Mouse (Mus musculus) ovary, postnatal 14 days (tissue): ENCODE measurements around the gene Peak1.

Experiments used
- DNase-seq: peaks from one replicate; pipeline ENCODE4 v3.0.0; 2022; ENCODE audit warnings: low spot score

Peak1 gene

GRCm38 (mm10) chr9:56415935-56416607, 1.8 kb downstream of the Peak1 start:
- DNase-seq = no peak

GRCm38 (mm10) chr9:56415393-56415792, 2.5 kb downstream of the Peak1 start:
- no peak for DNase-seq

DNA sequence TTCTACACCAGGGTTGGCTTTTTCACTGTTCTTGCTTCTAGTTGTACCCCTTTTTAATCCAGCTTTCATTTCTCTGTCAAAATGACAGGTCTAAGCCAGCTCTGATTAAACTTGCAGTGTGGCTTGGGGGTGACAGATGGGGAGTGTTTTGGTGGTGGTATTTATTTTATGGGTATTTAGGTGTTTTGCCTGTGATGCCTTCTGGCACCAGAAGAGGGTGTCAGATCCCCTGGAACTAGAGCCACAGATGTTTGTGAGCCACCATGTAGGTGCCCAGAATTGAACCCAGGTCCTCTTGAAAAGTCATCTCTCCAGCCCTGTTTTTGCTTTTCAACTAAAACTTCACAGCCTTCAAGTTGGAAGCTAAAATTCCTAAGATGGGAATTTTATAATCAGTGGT, 3.5 kb downstream of the Peak1 start:
- no peak for DNase-seq

DNA sequence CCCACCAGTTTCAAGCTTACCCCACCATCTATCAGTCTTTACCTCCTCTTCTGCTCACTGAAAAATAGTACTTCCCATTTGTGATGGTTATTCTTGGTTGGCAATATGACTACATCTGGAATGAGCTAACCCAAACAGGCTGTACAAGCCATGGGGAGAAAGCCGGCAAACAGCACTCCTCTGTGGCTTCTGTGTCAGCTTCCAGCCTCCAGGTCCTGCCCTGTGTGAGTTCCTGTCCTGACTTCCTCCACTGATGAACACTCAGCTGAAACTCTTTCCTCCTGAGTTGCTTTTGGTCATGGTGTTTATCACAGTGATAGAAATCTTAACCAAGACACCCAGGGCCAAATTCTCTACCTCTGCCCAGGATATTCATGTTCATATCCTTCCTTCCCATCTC, 5.2 kb downstream of the Peak1 start:
- DNase-seq = no peak

- DNase-seq = no peak
Observed at GRCm38 (mm10) chr9:56409928-56410327, 7.9 kb downstream of the Peak1 start.

- no peak for DNase-seq
Observed at GRCm38 (mm10) chr9:56404619-56405018, 13.2 kb downstream of the Peak1 start.

GRCm38 (mm10) chr9:56396306-56396705, 21.6 kb downstream of the Peak1 start:
- DNase-seq = no peak

DNA sequence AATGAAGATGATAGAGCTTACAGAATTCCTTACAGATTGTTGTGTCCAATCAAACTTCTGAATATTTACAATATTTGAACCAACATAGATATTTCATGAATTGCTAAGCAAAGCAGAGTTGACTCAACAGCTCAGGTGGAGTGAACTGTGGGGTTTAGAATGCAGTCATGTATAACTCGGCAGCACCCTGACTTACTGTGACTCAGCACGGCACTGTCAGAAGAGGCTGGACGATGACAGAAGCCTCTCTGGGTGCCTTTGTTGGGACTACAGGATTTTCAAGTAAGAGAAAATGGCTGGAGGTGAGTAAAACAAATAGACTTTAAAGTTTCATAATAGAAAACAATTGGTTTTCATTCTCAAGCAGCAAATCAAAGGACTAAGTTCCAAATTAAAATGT, 25.0 kb downstream of the Peak1 start:
- DNase-seq = no peak

GRCm38 (mm10) chr9:56382786-56383185, 35.1 kb downstream of the Peak1 start:
- DNase-seq = no peak

- no peak for DNase-seq
Observed at GRCm38 (mm10) chr9:56374401-56374800, 43.5 kb downstream of the Peak1 start.

DNA sequence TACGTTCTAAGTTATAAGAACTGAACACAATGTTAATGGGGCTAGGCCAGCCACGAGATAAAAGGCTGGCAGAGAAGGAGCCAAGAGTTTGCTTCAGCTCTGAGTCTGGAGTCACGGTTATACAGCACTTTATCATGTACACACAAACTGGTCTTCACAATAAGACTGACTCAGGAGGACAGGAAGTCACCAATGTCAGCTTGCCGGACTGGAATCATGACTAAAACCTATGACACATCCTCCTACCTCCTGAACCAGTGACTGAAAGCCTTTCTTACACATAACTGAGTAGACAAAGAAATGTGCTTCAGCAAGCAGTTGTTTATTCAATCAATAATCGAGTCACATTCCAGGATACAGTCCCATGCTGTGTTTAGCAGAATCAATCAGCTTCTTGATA, 47.2 kb downstream of the Peak1 start:
- no peak for DNase-seq

- DNase-seq = no peak
Observed at GRCm38 (mm10) chr9:56368814-56369213, 49.1 kb downstream of the Peak1 start.

DNA sequence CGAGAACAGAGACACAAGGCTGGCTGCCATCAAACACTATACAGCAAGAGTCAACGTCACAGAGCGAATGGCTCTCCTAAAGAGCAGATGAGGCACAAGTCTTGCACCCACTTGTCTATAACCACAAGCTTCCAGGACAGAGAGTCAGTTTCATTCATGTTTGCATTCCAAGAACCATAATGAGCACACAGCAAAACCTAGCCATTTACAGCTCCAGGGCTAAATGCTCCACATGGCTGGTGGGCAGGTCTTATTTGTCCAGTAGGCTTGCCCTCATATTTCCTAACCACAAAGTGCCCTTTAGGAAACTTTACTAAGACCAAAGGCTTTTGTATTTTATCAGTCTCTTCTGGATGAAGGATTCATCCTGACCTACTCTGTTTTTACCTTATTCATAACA, 54.6 kb downstream of the Peak1 start:
- DNase-seq = no peak

DNA sequence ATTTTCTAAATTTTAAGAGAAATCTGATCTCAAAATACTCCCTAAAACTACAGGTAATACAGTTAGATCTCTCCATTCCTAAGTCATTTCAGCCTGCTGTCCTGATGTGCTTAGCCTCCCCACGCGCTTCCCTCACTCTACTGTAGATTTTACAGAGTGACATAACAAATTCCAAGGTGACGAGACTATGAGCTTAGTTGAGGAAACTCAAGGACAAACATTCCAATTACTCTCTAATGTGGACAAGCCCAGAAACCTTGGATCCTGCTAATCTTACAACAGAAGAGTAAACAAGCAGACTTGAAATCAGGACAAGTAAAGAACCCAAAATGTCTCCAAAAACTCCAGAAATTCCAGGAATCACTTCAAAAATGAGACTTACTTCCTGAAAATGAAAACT, 58.6 kb downstream of the Peak1 start:
- no peak for DNase-seq

- no peak for DNase-seq
Observed at GRCm38 (mm10) chr9:56355186-56355585, 62.7 kb downstream of the Peak1 start.

DNA sequence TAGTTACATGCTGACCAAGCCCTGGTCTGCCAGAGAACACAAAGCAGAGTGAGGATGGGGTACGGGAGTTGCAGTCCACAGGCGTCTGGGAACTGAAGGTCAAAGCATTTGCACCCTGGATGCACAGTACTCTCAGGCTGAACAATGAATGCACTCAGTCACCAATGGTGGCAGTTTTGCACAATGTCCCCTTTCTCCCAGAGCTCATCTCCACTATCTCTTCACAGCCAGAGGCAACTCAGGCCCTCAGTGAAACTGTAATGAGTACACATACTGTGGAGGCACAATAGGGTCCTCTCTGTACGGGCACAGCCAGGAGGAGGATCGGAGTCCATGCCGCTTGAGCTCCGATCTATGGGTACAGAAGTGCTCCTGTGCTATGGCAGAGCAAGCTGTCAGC, 71.5 kb downstream of the Peak1 start:
- no peak for DNase-seq

- no peak for DNase-seq
Observed at GRCm38 (mm10) chr9:56339426-56340195, 78.3 kb downstream of the Peak1 start.

GRCm38 (mm10) chr9:56334363-56334762, 83.5 kb downstream of the Peak1 start:
- no peak for DNase-seq

DNA sequence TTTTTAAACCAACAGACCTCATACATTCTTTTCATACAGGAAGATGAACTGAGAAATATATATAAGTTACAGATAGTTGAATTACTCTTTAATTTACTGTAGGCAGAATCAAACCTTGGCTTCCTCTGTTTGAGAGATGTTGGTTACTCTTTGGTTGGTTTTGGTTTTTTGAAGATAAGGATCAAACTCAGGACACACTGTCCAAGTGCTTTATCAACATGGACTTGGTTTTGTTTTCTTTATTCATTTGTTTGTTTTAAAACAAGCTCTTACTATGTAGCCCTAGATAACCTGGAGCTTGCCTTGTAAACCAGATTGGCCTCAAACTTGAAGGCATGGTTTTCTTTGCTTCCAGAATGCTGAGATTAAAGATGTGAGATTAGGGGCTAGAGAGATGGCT, 85.1 kb downstream of the Peak1 start:
- DNase-seq = no peak

GRCm38 (mm10) chr9:56326511-56327005, 91.3 kb downstream of the Peak1 start:
- no peak for DNase-seq

GRCm38 (mm10) chr9:56325725-56326124, 92.1 kb downstream of the Peak1 start:
- DNase-seq = no peak

DNA sequence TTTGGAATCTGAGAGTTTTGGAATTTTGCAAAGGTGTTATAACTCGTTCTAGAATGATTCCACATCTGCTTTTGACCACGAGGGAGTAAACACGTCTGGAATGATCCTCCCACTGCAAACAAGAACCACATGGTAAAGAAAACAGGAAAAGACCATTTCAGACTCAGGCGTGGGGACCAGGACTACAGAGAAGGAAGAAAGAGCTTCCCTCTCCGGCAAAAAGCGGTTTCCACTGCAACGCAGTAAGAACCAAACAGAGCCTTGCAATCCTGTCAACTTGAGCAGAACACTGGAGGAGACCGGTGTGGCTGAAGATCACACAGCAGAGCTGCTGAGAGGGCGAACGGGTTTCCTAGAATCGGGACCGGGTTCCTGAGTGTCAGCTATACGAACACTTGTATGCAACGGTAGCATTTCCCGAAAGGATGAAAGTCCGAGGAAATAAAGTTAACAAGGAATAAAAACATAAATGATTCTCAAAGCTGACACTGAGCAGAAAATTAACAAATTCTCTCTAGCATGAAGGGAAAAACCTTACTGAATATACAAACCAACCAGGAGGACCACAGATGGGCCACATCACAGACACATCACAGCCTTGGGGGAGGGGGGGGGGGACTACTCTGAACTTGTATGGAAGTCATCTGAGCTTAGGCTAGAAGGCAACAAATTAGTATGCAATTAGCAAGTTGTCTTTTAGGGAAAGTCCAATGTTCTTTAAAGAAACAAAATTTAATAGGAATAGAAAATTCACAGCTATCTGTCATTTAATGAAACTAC, 93.1 kb downstream of the Peak1 start:
- no peak for DNase-seq

- no peak for DNase-seq
Observed at GRCm38 (mm10) chr9:56321291-56321690, 96.6 kb downstream of the Peak1 start.
